ENCODE assay signal across 10 mouse cellular contexts in genomic region chr9:117373164-117373741, GRCm38 (mm10).
A peak's percentile ranks its signal among the peaks of the same experiment; 100 is the strongest.
DNase-seq lines count a peak whose midpoint lies in the region; ATAC-seq and TF ChIP-seq lines count a peak whose summit lies in the region.
"Had no signal": no experiment of that assay in that cellular context is flagged by ENCODE, and none has a peak within 500 bp of the region (broad histone marks: within the 10 kb centered on the region; RNA-seq: fewer than 3 reads in every experiment).

No protein-coding gene starts in this region.

- no peaks in the 10 kb centered on the region for H3K27me3 ChIP-seq in liver, adult 2 months (ENCODE audit: control insufficient read depth, insufficient read depth, low read length)
- H3K27me3 ChIP-seq in thymus, adult 2 months (ENCODE audit: control insufficient read depth, insufficient read depth, low read length), result no peaks in the 10 kb centered on the region
- H3K27me3 ChIP-seq: embryonic facial prominence, embryonic 13.5 days had no signal

- H3K4me1 ChIP-seq in liver, adult 2 months (ENCODE audit: control insufficient read depth, insufficient read depth, low read length), result no peaks in the 10 kb centered on the region; the same call in 1 of the 2 replicates
- no peaks in the 10 kb centered on the region for H3K4me1 ChIP-seq in thymus, adult 2 months (replicated peaks; ENCODE audit: control insufficient read depth, insufficient read depth, low read length)

- 0 out of 2 replicates have a peak overlapping the region, but pooled peaks have one; percentile 18 for H3K27ac ChIP-seq in liver, adult 2 months (replicated peaks; ENCODE audit: insufficient read depth, low read depth, low read length)
- H3K27ac ChIP-seq in thymus, adult 2 months (ENCODE audit: control insufficient read depth, insufficient read depth, low read length), result no peak overlapping the region
- H3K27ac ChIP-seq: embryonic facial prominence, embryonic 13.5 days had no signal

- TF ChIP-seq POLR2A in liver, adult 2 months (IDR thresholded peaks at IDR 0.05; ENCODE audit: extremely low read depth, insufficient read depth, low read length), result no peak
- TF ChIP-seq POLR2A in thymus, adult 2 months (IDR thresholded peaks at IDR 0.05; ENCODE audit: control insufficient read depth, extremely low read depth, insufficient read depth, low read length, poor library complexity), result no peak

- H3K36me3 ChIP-seq in liver, adult 2 months (ENCODE audit: control insufficient read depth, insufficient read depth, low read length), result no peaks in the 10 kb centered on the region
- no peaks in the 10 kb centered on the region for H3K36me3 ChIP-seq in thymus, adult 2 months (ENCODE audit: control insufficient read depth, insufficient read depth, low read length)
- H3K36me3 ChIP-seq: embryonic facial prominence, embryonic 13.5 days; G1E had no signal

- H3K9ac ChIP-seq in liver, adult 2 months (ENCODE audit: low read depth, low read length), result no peak overlapping the region
- H3K9ac ChIP-seq: embryonic facial prominence, embryonic 13.5 days had no signal

- ATAC-seq in inflammation-experienced regulatory T-cells, adult 6 months, result no peak

- no peaks in the 10 kb centered on the region for H3K79me2 ChIP-seq in liver, adult 2 months (ENCODE audit: control insufficient read depth, insufficient read depth, low read length)

- TF ChIP-seq CTCF in liver, adult 2 months (IDR thresholded peaks at IDR 0.05; ENCODE audit: low read depth, low read length), result no peak
- TF ChIP-seq CTCF in thymus, adult 2 months (IDR thresholded peaks at IDR 0.05; ENCODE audit: borderline replicate concordance, control insufficient read depth, extremely low read depth, insufficient read depth, low read length, poor library complexity), result no peak

- peak; percentile 30 for DNase-seq in liver, adult 2 months (ENCODE audit: extremely low read depth, low read depth, low spot score)
- no peak for DNase-seq in liver
- DNase-seq in embryo, embryonic 10.5 days (ENCODE audit: low spot score), result peak; percentile 59
- peak; percentile 64 for DNase-seq in kidney, adult 18-20 months
- DNase-seq in lung, postnatal 25 days (ENCODE audit: low spot score), result peak; percentile 71
- DNase-seq in thymus, adult 2 months, result no peak
- DNase-seq in urinary bladder, postnatal 4 days (ENCODE audit: low spot score in 2 of 2), result no peak

- H3K4me3 ChIP-seq in liver, adult 2 months (ENCODE audit: insufficient read depth, low read depth, low read length), result no peak overlapping the region
- no peak overlapping the region for H3K4me3 ChIP-seq in thymus, adult 2 months (ENCODE audit: control insufficient read depth, insufficient read depth, low read length)
- H3K4me3 ChIP-seq: embryonic facial prominence, embryonic 13.5 days had no signal

- WGBS in liver, adult 2 months, result 51% methylated on average over 7 of the region's 7 CpGs
- 21% methylated on average over 7 of the region's 7 CpGs for WGBS in thymus, adult 2 months

Comparison
In these comparisons a context has a peak if more than half of its experiments do, and no peak if none do; other contexts are left out.
1. DNase-seq: peak in liver, adult 2 months (single experiment), embryo, embryonic 10.5 days (single experiment), kidney, adult 18-20 months (single experiment) and lung, postnatal 25 days (single experiment); none in liver (single experiment), thymus, adult 2 months (single experiment) and urinary bladder, postnatal 4 days (0 of 2).